Mouse (Mus musculus) kidney, embryonic 15.5 days (tissue): ENCODE measurements around the gene Gm49387. TPM values are rescaled to one million over a fixed set of nuclear protein-coding genes. Genes with fewer than 3 reads are reported as not detected.

Source experiments
- ATAC-seq: fragments of 200-750 bp; cut with Nextera tagmentation; replicated peaks from 2 replicates; pipeline ENCODE4 v1.8.0; 2017; ENCODE audit warnings: moderate TSS enrichment; ENCODE audit not compliant: low FRiP score
- H3K27ac ChIP-seq: fragments of 300-500 bp; sonication (generic); 2 replicates; pipeline ENCODE4 v1.5.1; 2015; ENCODE audit warnings: mild to moderate bottlenecking, inconsistent platforms
- H3K27me3 ChIP-seq: fragments of 300-500 bp; sonication (generic); 2 replicates; pipeline ENCODE4 v1.6.1; 2015; ENCODE audit warnings: inconsistent platforms
- H3K36me3 ChIP-seq: fragments of 300-500 bp; sonication (generic); 2 replicates; pipeline ENCODE4 v1.6.1; 2015; ENCODE audit warnings: inconsistent platforms
- H3K4me1 ChIP-seq: fragments of 300-500 bp; sonication (generic); 2 replicates; pipeline ENCODE4 v1.6.1; 2015; ENCODE audit warnings: inconsistent platforms
- H3K4me2 ChIP-seq: fragments of 300-500 bp; sonication (generic); 2 replicates; pipeline ENCODE4 v1.6.1; 2015; ENCODE audit warnings: moderate library complexity, mild to moderate bottlenecking, inconsistent platforms
- H3K4me3 ChIP-seq: fragments of 300-500 bp; sonication (generic); replicated peaks from 2 replicates; pipeline ENCODE4 v1.5.1; 2015; ENCODE audit warnings: mild to moderate bottlenecking, inconsistent platforms
- H3K9ac ChIP-seq: fragments of 300-500 bp; sonication (generic); 2 replicates; pipeline ENCODE4 v1.6.1; 2015; ENCODE audit warnings: mild to moderate bottlenecking, inconsistent platforms
- H3K9me3 ChIP-seq: fragments of 300-500 bp; sonication (generic); replicated peaks from 2 replicates; pipeline ENCODE4 v1.6.1; 2016; ENCODE audit warnings: inconsistent platforms
- WGBS: fragments of 180-500 bp; shearing (Covaris S2); methylation state at CpG from one replicate; pipeline ENCODE4 v1.1.7; 2015; ENCODE audit warnings: mixed read lengths; 5-methylcytosine and 5-hydroxymethylcytosine counted together
- polyA plus RNA-seq: library from polyadenylated mRNA; unstranded; fragments of >200 nt; fragmentation: Nextera tagmentation; extraction: Ambion mirVana; gene quantifications from 2 replicates; pipeline ENCODE4 v1.2.1, GENCODE M21; 2015

The Gm49387 gene
- polyA plus RNA-seq, 1 experiment from 2014 or later = 3.2 TPM

DNA sequence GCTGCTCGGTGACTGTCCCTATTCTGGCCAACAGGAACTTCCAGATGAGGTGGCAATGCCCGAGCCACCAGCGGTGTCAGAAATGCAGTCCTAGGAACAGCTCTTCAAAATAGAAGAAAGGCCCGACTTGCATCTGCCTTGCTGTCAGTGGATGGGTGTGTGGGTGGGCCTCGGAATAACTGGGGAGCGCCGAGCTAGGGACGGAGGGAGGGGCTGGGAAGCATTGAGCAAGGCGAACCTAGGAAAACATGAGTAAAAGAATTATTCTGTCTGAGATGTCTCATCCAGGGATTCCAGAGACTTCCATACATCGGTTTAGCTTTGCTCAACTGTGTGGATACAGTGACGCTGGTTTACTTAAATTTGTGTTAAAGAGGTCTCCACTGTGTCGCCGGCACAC is 27.6 kb upstream of the Gm49387 start:
- Histone ChIP-seq H3K4me2 (no peak overlapping the region), H3K9me3 (no peaks in the 10 kb centered on the region), H3K36me3 (peaks cover 20% of the 10 kb centered on the region), H3K9ac (no peak overlapping the region), H3K27me3 (no peaks in the 10 kb centered on the region), H3K27ac (peak overlapping the region; percentile 46; the same call in 1 of the 2 replicates), H3K4me3 (no peak overlapping the region), H3K4me1 (peaks cover 22% of the 10 kb centered on the region)
- ATAC-seq = no peak
- WGBS = 83% methylated on average over 13 of the region's 13 CpGs

GRCm38 (mm10) chr14:31667741-31668140 is 27.1 kb upstream of the Gm49387 start:
- Histone ChIP-seq H3K4me3 (no peak overlapping the region), H3K9me3 (no peaks in the 10 kb centered on the region), H3K27me3 (no peaks in the 10 kb centered on the region), H3K27ac (no peak overlapping the region), H3K4me1 (peaks cover 28% of the 10 kb centered on the region), H3K36me3 (peaks cover 20% of the 10 kb centered on the region), H3K9ac (no peak overlapping the region), H3K4me2 (no peak overlapping the region)
- no peak for ATAC-seq
- 82% methylated on average over 6 of the region's 6 CpGs for WGBS

DNA sequence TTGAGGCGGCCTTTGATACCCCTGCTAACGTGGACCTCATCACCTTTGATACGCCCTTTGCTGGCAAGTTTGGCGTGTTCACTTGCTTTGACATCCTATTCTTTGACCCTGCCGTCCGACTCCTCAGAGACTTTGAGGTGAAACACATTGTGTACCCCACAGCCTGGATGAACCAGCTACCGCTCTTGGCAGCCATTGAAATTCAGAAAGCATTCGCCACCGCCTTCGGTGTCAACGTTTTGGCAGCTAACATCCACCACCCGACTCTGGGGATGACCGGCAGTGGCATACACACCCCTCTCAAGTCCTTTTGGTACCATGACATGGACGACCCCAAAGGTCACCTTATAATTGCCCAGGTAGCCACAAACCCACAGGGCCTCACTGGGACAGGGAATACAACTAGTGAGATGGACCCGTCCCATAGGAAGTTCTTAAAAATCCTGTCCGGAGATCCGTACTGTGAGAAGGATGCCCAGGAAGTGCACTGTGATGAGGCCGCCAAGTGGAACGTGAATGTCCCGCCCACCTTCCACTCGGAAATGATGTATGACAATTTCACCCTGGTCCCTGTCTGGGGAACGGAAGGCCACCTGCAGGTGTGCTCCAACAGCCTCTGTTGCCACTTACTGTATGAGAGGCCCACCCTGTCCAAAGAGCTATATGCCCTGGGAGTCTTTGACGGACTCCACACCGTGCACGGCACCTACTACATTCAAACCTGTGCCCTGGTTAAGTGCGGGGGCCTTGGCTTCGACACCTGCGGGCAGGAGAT is 26.4 kb upstream of the Gm49387 start:
- 93% methylated on average over 28 of the region's 28 CpGs for WGBS
- Histone ChIP-seq H3K9ac (no peak overlapping the region), H3K36me3 (peaks cover 20% of the 10 kb centered on the region), H3K9me3 (no peaks in the 10 kb centered on the region), H3K27ac (no peak overlapping the region), H3K4me3 (no peak overlapping the region), H3K4me1 (peaks cover 34% of the 10 kb centered on the region), H3K4me2 (no peak overlapping the region), H3K27me3 (no peaks in the 10 kb centered on the region)
- ATAC-seq = no peak

DNA sequence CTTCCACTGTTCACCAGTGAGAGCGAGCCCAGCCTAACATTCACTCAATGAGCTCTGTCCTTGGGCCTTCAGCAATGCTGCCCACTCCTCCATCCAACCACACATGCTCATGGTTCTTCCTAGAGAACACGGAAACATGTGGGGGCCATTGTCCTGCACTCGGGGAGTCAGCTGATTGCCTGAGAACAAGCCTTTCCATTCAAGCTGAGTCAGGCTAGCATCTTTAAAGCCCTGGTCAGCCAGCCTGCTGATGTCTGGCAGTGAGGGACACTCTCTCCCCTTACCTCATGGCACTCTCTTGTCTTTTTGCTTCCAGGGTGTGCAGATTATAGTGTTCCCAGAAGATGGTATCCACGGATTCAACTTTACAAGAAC is 24.9 kb upstream of the Gm49387 start:
- H3K9me3 ChIP-seq = no peaks in the 10 kb centered on the region
- H3K36me3 ChIP-seq = peaks cover 20% of the 10 kb centered on the region
- no peak for ATAC-seq
- H3K27me3 ChIP-seq = no peaks in the 10 kb centered on the region
- H3K9ac ChIP-seq = no peak overlapping the region
- 76% methylated on average over 4 of the region's 4 CpGs for WGBS
- H3K27ac ChIP-seq = 0 out of 2 replicates have a peak overlapping the region, but pooled peaks have one; percentile 4
- no peak overlapping the region for H3K4me2 ChIP-seq
- no peak overlapping the region for H3K4me3 ChIP-seq
- peaks cover 48% of the 10 kb centered on the region for H3K4me1 ChIP-seq

- no peak overlapping the region for H3K4me3 ChIP-seq
- 0 out of 2 replicates have a peak overlapping the region, but pooled peaks have one; percentile 4 for H3K27ac ChIP-seq
- H3K4me1 ChIP-seq = peaks cover 54% of the 10 kb centered on the region
- no peak for ATAC-seq
- no peaks in the 10 kb centered on the region for H3K9me3 ChIP-seq
- whole genome bisulfite sequencing = 56% methylated on average over 12 of the region's 12 CpGs
- H3K9ac ChIP-seq = no peak overlapping the region
- H3K27me3 ChIP-seq = no peaks in the 10 kb centered on the region
- H3K4me2 ChIP-seq = no peak overlapping the region
- peaks cover 20% of the 10 kb centered on the region for H3K36me3 ChIP-seq
Measured at GRCm38 (mm10) chr14:31664903-31665565, 24.4 kb upstream of the Gm49387 start.

GRCm38 (mm10) chr14:31664100-31664902 is 23.6 kb upstream of the Gm49387 start:
- no peaks in the 10 kb centered on the region for H3K9me3 ChIP-seq
- H3K27ac ChIP-seq = peak overlapping the region; percentile 98
- no peak overlapping the region for H3K9ac ChIP-seq
- peaks cover 20% of the 10 kb centered on the region for H3K36me3 ChIP-seq
- no peak overlapping the region for H3K4me2 ChIP-seq
- H3K4me3 ChIP-seq = no peak overlapping the region
- WGBS = 67% methylated on average over 18 of the region's 18 CpGs
- no peaks in the 10 kb centered on the region for H3K27me3 ChIP-seq
- no peak for ATAC-seq
- H3K4me1 ChIP-seq = peaks cover 58% of the 10 kb centered on the region

GRCm38 (mm10) chr14:31663376-31664099 is 22.9 kb upstream of the Gm49387 start:
- H3K4me1 ChIP-seq = peaks cover 63% of the 10 kb centered on the region
- H3K9me3 ChIP-seq = no peaks in the 10 kb centered on the region
- WGBS = 84% methylated on average over 13 of the region's 13 CpGs
- H3K4me3 ChIP-seq = no peak overlapping the region
- peak overlapping the region; percentile 98 for H3K27ac ChIP-seq
- H3K4me2 ChIP-seq = no peak overlapping the region
- H3K27me3 ChIP-seq = no peaks in the 10 kb centered on the region
- ATAC-seq = no peak
- H3K9ac ChIP-seq = no peak overlapping the region
- H3K36me3 ChIP-seq = peaks cover 20% of the 10 kb centered on the region

- Histone ChIP-seq H3K4me3 (peak overlapping the region; percentile 41), H3K36me3 (peaks cover 17% of the 10 kb centered on the region), H3K9ac (peak overlapping the region; percentile 52; the same call in 1 of the 2 replicates), H3K9me3 (no peaks in the 10 kb centered on the region), H3K4me1 (peaks cover 72% of the 10 kb centered on the region), H3K4me2 (peak overlapping the region; percentile 63), H3K27ac (peak overlapping the region; percentile 98), H3K27me3 (no peaks in the 10 kb centered on the region)
- peak; percentile 46; the same call in 1 of the 2 replicates for ATAC-seq
- 28% methylated on average over 9 of the region's 9 CpGs for WGBS
Measured at GRCm38 (mm10) chr14:31662555-31663211, 22.0 kb upstream of the Gm49387 start.

- no peaks in the 10 kb centered on the region for H3K27me3 ChIP-seq
- H3K4me1 ChIP-seq = peaks cover 78% of the 10 kb centered on the region
- 2% methylated on average over 44 of the region's 44 CpGs for WGBS
- H3K9me3 ChIP-seq = no peaks in the 10 kb centered on the region
- peak overlapping the region; percentile 98 for H3K27ac ChIP-seq
- H3K36me3 ChIP-seq = peaks cover 9% of the 10 kb centered on the region
- peak overlapping the region; percentile 63 for H3K4me2 ChIP-seq
- H3K4me3 ChIP-seq = peak overlapping the region; percentile 41
- ATAC-seq = peak; percentile 94
- peak overlapping the region; percentile 52 for H3K9ac ChIP-seq
Measured at GRCm38 (mm10) chr14:31661671-31662554, 21.2 kb upstream of the Gm49387 start.

DNA sequence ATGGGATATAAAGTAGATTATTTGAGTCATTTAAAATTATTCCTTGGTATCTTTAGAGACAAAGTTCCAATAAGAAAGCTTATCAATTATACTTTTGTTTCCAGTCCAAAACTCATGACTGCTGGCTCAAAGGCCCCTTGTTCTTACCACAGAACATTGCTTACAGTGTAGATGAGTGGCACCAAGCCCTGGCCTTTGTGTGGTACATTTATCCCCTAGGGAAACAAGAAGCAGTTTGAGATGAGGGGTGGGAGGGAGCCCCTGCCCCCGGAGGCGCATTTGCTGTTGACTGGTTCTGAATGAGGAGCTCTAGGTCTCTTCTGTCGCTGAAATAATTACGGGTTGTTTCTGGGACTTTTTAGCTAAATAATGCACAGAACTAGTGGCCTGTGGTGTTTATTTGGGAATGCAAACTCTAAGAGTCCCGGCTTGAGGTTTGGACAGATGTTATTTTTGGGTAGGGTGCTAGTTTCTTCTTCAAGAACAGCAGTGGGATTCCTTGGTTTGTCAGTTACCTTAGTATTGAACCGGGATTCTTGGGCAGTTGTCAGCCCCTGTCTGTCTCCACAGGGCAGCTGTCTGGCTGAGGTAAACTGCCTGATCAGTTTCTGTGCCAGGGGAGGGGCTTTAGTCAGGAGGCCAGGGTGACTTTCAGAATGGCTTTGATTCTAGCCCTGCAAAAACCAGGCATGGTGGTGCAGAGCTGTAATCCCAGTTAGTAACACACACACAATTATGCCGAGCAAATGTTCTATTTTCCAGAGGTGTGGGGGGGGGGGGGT is 19.8 kb upstream of the Gm49387 start:
- Histone ChIP-seq H3K4me3 (no peak overlapping the region), H3K9me3 (no peaks in the 10 kb centered on the region), H3K9ac (0 out of 2 replicates have a peak overlapping the region, but pooled peaks have one; percentile 0), H3K27ac (peak overlapping the region; percentile 98), H3K4me2 (no peak overlapping the region), H3K36me3 (no peaks in the 10 kb centered on the region), H3K27me3 (no peaks in the 10 kb centered on the region), H3K4me1 (peaks cover 79% of the 10 kb centered on the region)
- ATAC-seq = no peak
- WGBS = 60% methylated on average over 7 of the region's 7 CpGs
